Mouse (Mus musculus) midbrain, embryonic 13.5 days (tissue): ENCODE data around the gene Csnk2a1. TPM values are rescaled to one million over a fixed set of nuclear protein-coding genes. Genes with fewer than 3 reads are reported as not detected.

Experiments
- ATAC-seq: fragments of 200-750 bp; cut with Nextera tagmentation; 2 replicates; pipeline ENCODE4 v1.8.0; 2017; ENCODE audit warnings: mild to moderate bottlenecking, moderate TSS enrichment, moderate library complexity
- H3K27ac ChIP-seq: fragments of 300-500 bp; sonication (generic); 2 replicates; pipeline ENCODE4 v1.5.1; 2015; ENCODE audit warnings: inconsistent platforms, mild to moderate bottlenecking, moderate library complexity
- H3K27me3 ChIP-seq: fragments of 300-500 bp; sonication (generic); 2 replicates; pipeline ENCODE4 v1.6.1; 2015; ENCODE audit warnings: mild to moderate bottlenecking, inconsistent platforms
- H3K36me3 ChIP-seq: fragments of 300-500 bp; sonication (generic); 2 replicates; pipeline ENCODE4 v1.6.1; 2015; ENCODE audit warnings: mild to moderate bottlenecking, inconsistent platforms
- H3K4me1 ChIP-seq: fragments of 300-500 bp; sonication (generic); replicated peaks from 2 replicates; pipeline ENCODE4 v1.6.1; 2015; ENCODE audit warnings: inconsistent platforms
- H3K4me2 ChIP-seq: fragments of 300-500 bp; sonication (generic); replicated peaks from 2 replicates; pipeline ENCODE4 v1.6.1; 2015; ENCODE audit warnings: moderate library complexity, mild to moderate bottlenecking, inconsistent platforms
- H3K4me3 ChIP-seq: fragments of 300-500 bp; sonication (generic); replicated peaks from 2 replicates; pipeline ENCODE4 v1.5.1; 2015; ENCODE audit warnings: mild to moderate bottlenecking, inconsistent platforms
- H3K9ac ChIP-seq: fragments of 300-500 bp; sonication (generic); replicated peaks from 2 replicates; pipeline ENCODE4 v1.6.1; 2015; ENCODE audit warnings: mild to moderate bottlenecking, inconsistent platforms
- H3K9me3 ChIP-seq: fragments of 300-500 bp; sonication (generic); 2 replicates; pipeline ENCODE4 v1.6.1; 2016; ENCODE audit warnings: mild to moderate bottlenecking, inconsistent platforms
- WGBS: fragments of 180-500 bp; shearing (Covaris S2); methylation state at CpG from one replicate; pipeline ENCODE4 v1.1.7; 2015; 5-methylcytosine and 5-hydroxymethylcytosine counted together
- polyA plus RNA-seq: library from polyadenylated mRNA; unstranded; fragments of >200 nt; fragmentation: Nextera tagmentation; extraction: Ambion mirVana; gene quantifications from 2 replicates; pipeline ENCODE4 v1.2.1, GENCODE M21; 2015

Csnk2a1 gene
- polyA plus RNA-seq, 1 experiment from 2014 or later, result 125 TPM

GRCm38 (mm10) chr2:152303781-152304180 lies 77.1 kb downstream of the Csnk2a1 start:
- Histone ChIP-seq H3K9me3 (no peaks in the 10 kb centered on the region), H3K4me1 (no peaks in the 10 kb centered on the region), H3K4me2 (no peak overlapping the region), H3K27ac (no peak overlapping the region), H3K9ac (no peak overlapping the region), H3K27me3 (no peaks in the 10 kb centered on the region), H3K4me3 (no peak overlapping the region), H3K36me3 (peaks cover 67% of the 10 kb centered on the region)
- WGBS, result 76% methylated on average over 5 of the region's 5 CpGs
- ATAC-seq, result no peak

DNA sequence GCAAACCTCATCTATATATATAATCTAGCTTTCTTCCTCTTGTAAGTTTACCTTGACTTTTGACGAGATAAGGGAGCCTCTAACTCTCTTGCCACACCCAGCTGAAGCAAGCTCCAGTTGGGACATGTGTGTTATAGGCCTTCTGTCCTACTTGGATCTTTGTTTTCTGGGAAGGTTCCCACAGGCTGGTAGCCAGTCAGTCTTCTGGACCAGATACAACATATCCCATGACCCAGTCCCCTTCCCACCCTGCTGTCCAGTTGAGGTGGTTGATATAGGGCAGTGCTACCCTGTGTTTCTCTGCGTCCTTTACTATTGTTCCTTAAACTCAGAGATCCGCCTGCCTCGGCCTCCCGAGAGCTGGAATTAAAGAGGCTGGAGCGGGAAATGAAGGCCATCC lies 78.8 kb downstream of the Csnk2a1 start:
- Histone ChIP-seq H3K9ac (no peak overlapping the region), H3K36me3 (peaks cover 84% of the 10 kb centered on the region), H3K9me3 (no peaks in the 10 kb centered on the region), H3K4me3 (no peak overlapping the region), H3K27ac (no peak overlapping the region), H3K27me3 (no peaks in the 10 kb centered on the region), H3K4me2 (no peak overlapping the region), H3K4me1 (no peaks in the 10 kb centered on the region)
- 96% methylated on average over 6 of the region's 6 CpGs for WGBS
- no peak for ATAC-seq

DNA sequence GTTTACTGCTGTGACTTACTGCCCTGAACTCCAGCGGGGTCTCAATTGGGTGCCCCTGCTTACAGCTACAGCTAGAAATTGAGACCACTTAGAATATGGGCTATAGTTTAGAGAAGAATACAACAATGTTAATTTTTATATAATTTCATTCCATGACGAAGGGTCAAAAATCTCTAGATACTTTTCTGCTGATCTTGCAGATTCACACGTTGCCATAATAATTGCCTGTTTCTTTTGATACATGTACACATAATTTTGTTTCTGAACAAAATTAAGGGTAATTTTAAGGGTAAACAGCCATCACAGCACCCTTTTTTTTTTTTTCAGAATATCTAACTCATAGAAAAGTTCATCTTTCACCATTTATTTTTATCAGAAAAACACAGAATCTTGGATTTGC lies 80.5 kb downstream of the Csnk2a1 start:
- no peak for ATAC-seq
- H3K9me3 ChIP-seq, result no peaks in the 10 kb centered on the region
- H3K4me3 ChIP-seq, result no peak overlapping the region
- no peak overlapping the region for H3K9ac ChIP-seq
- peaks cover 96% of the 10 kb centered on the region for H3K36me3 ChIP-seq
- H3K27ac ChIP-seq, result no peak overlapping the region
- WGBS, result 95% methylated on average over 3 of the region's 3 CpGs
- no peaks in the 10 kb centered on the region for H3K27me3 ChIP-seq
- H3K4me2 ChIP-seq, result no peak overlapping the region
- no peaks in the 10 kb centered on the region for H3K4me1 ChIP-seq

GRCm38 (mm10) chr2:152312996-152313395 lies 86.4 kb downstream of the Csnk2a1 start:
- Histone ChIP-seq H3K4me3 (no peak overlapping the region), H3K36me3 (peaks cover 97% of the 10 kb centered on the region)
- no peak for ATAC-seq

GRCm38 (mm10) chr2:152313926-152314325 lies 87.3 kb downstream of the Csnk2a1 start:
- no peaks in the 10 kb centered on the region for H3K27me3 ChIP-seq
- 93% methylated on average over 6 of the region's 6 CpGs for WGBS
- no peaks in the 10 kb centered on the region for H3K9me3 ChIP-seq
- no peaks in the 10 kb centered on the region for H3K4me1 ChIP-seq
- no peak for ATAC-seq
- H3K27ac ChIP-seq, result no peak overlapping the region
- H3K4me2 ChIP-seq, result no peak overlapping the region
- H3K4me3 ChIP-seq, result no peak overlapping the region
- H3K36me3 ChIP-seq, result peaks cover 97% of the 10 kb centered on the region
- H3K9ac ChIP-seq, result no peak overlapping the region

More at GRCm38 (mm10) chr2:152312996-152313395, 86.4 kb downstream of the Csnk2a1 start:
- WGBS, result 86% methylated on average over 7 of the region's 7 CpGs
- H3K27me3 ChIP-seq, result no peaks in the 10 kb centered on the region
- H3K4me2 ChIP-seq, result no peak overlapping the region
- H3K9me3 ChIP-seq, result no peaks in the 10 kb centered on the region
- no peak overlapping the region for H3K27ac ChIP-seq
- no peaks in the 10 kb centered on the region for H3K4me1 ChIP-seq
- H3K9ac ChIP-seq, result no peak overlapping the region

- H3K9ac ChIP-seq, result no peak overlapping the region
- no peak overlapping the region for H3K4me2 ChIP-seq
- H3K27me3 ChIP-seq, result no peaks in the 10 kb centered on the region
- no peaks in the 10 kb centered on the region for H3K9me3 ChIP-seq
- H3K4me1 ChIP-seq, result no peaks in the 10 kb centered on the region
- ATAC-seq, result no peak
- no peak overlapping the region for H3K4me3 ChIP-seq
- H3K27ac ChIP-seq, result no peak overlapping the region
- WGBS, result 87% methylated on average over 6 of the region's 6 CpGs
- H3K36me3 ChIP-seq, result peaks cover 95% of the 10 kb centered on the region
These were observed 90.4 kb downstream of the Csnk2a1 start for GRCm38 (mm10) chr2:152317054-152317453.

GRCm38 (mm10) chr2:152321558-152321957 lies 94.9 kb downstream of the Csnk2a1 start:
- ATAC-seq, result no peak
- Histone ChIP-seq H3K9me3 (no peaks in the 10 kb centered on the region), H3K27me3 (no peaks in the 10 kb centered on the region), H3K4me1 (no peaks in the 10 kb centered on the region), H3K4me2 (no peak overlapping the region), H3K36me3 (peaks cover 96% of the 10 kb centered on the region), H3K4me3 (no peak overlapping the region), H3K27ac (no peak overlapping the region), H3K9ac (no peak overlapping the region)
- WGBS, result 86% methylated on average over 5 of the region's 5 CpGs

DNA sequence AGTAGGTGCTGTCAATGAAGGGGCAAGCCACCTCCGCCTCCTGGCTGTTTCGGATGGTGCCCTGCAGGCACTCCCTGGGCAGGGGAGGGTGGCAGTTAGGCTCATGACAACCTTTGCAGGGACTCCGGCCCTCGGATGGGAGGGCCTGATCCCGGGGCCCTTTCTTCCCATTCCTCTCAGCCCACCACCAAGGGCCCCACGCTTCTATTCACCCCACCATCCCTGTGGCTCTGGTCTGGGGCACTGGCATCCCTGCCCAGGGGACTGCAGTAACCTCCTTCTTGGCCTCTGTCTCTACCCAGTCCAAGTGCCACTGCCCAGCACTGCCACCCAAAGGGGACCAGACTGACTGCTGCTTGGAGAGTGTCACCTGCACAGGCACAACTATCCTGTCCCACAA lies 95.6 kb downstream of the Csnk2a1 start:
- 100% methylated on average over 6 of the region's 6 CpGs for WGBS
- no peak overlapping the region for H3K4me2 ChIP-seq

DNA sequence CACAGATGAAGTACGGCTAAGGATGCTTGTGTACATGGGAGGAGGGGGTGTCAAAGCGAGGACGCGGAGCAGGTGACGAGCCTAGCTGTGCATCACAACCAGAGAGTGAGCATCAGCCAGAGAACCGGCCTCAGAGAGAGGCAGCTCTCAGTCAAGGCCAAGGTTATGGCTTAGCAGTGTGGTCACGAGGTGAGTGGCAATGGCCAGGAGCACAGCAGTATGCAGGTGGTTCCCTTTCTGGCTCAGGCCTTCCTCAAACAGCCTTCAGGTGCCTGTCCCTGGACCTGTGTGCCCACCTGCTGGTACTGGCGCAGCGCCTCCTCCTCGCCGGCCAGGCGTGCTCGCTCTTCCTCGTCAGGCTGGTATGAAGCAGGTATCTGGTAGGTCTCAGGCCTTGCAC lies 97.3 kb downstream of the Csnk2a1 start:
- Histone ChIP-seq H3K27ac (no peak overlapping the region), H3K9ac (no peak overlapping the region), H3K4me2 (no peak overlapping the region), H3K4me3 (no peak overlapping the region), H3K9me3 (no peaks in the 10 kb centered on the region), H3K36me3 (peaks cover 97% of the 10 kb centered on the region), H3K27me3 (no peaks in the 10 kb centered on the region), H3K4me1 (no peaks in the 10 kb centered on the region)
- ATAC-seq, result no peak
- 98% methylated on average over 14 of the region's 14 CpGs for WGBS

More for the DNA sequence above, 95.6 kb downstream of the Csnk2a1 start:
- Histone ChIP-seq H3K27ac (no peak overlapping the region), H3K9me3 (no peaks in the 10 kb centered on the region), H3K9ac (no peak overlapping the region), H3K4me1 (no peaks in the 10 kb centered on the region), H3K4me3 (no peak overlapping the region), H3K36me3 (peaks cover 96% of the 10 kb centered on the region), H3K27me3 (no peaks in the 10 kb centered on the region)
- ATAC-seq, result no peak; the same call in 1 of the 2 replicates

DNA sequence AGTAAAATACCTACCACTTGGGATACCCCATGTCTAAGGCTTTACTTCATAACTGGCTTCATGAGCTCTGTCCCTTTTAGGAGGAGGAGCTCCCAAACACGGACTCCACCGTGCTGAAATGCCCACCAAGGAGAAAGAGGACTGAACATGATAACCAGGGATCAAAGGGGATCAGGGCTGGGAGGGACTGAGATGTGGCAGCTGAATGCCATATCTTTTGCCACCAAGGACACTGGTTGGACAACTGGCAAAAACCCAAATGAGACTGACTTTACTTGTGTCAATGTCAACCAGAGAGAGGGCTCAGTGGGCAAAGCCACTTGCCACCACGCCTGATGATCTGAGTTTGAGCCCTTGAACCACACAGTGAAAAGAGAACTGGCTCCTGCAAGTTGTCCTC lies 98.2 kb downstream of the Csnk2a1 start:
- Histone ChIP-seq H3K27ac (no peak overlapping the region), H3K4me1 (0 out of 2 replicates have a peak, but pooled peaks cover 2% of the 10 kb centered on the region), H3K27me3 (no peaks in the 10 kb centered on the region), H3K4me3 (no peak overlapping the region), H3K9me3 (no peaks in the 10 kb centered on the region), H3K9ac (no peak overlapping the region), H3K36me3 (peaks cover 94% of the 10 kb centered on the region), H3K4me2 (no peak overlapping the region)
- no peak for ATAC-seq
- WGBS, result 95% methylated on average over 3 of the region's 3 CpGs

DNA sequence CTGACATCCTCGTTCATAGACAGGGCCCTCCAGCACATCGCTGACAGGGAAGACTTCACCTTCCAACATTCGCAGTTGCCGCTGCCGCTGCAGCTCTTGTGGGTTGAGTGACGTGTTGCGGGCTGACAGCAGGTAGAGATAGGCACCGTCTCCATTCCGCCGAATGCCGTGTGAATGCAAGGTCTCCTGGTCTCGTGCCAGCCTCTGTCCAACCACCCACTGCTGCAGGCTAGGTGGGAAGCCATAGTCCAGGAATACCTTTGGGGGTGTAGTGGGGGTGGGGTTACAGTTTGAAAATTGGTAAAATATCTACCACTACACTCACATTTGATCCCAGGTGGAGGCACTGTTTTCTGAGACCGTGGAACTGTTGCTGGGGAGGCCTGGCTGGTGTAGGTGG lies 99.5 kb downstream of the Csnk2a1 start:
- H3K4me3 ChIP-seq, result no peak overlapping the region
- H3K9me3 ChIP-seq, result no peaks in the 10 kb centered on the region
- peaks cover 15% of the 10 kb centered on the region for H3K4me1 ChIP-seq
- H3K27me3 ChIP-seq, result no peaks in the 10 kb centered on the region
- no peak overlapping the region for H3K27ac ChIP-seq
- peaks cover 82% of the 10 kb centered on the region for H3K36me3 ChIP-seq
- ATAC-seq, result no peak
- WGBS, result 94% methylated on average over 13 of the region's 13 CpGs
- H3K9ac ChIP-seq, result no peak overlapping the region
- H3K4me2 ChIP-seq, result no peak overlapping the region

DNA sequence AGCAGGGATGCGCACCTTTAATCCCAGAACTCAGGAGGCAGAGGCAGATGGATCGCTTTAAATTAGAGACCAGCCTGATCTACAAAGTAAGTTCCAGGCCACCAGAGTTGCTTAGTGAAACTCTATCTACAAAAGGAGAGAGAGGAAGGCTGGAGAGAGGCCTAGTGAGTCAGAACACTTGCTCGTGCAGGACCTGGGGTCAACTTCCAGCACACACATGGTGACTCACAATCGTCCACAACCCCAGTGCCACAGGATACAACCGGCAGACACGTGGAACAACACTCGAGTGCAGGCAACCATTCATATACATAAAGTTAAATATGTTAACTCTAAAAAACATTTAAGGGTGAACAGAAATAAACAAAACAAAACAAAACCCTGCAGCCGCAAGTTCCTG lies 100.0 kb downstream of the Csnk2a1 start:
- Histone ChIP-seq H3K4me2 (no peak overlapping the region), H3K4me3 (no peak overlapping the region), H3K4me1 (peaks cover 20% of the 10 kb centered on the region), H3K27me3 (no peaks in the 10 kb centered on the region), H3K27ac (no peak overlapping the region), H3K9ac (no peak overlapping the region), H3K9me3 (no peaks in the 10 kb centered on the region), H3K36me3 (peaks cover 77% of the 10 kb centered on the region)
- WGBS, result 89% methylated on average over 8 of the region's 8 CpGs
- no peak for ATAC-seq

- WGBS, result 92% methylated on average over 5 of the region's 5 CpGs
- Histone ChIP-seq H3K4me2 (no peak overlapping the region), H3K9ac (no peak overlapping the region), H3K9me3 (no peaks in the 10 kb centered on the region), H3K4me3 (no peak overlapping the region), H3K27me3 (no peaks in the 10 kb centered on the region), H3K36me3 (peaks cover 64% of the 10 kb centered on the region), H3K4me1 (peaks cover 26% of the 10 kb centered on the region), H3K27ac (no peak overlapping the region)
- no peak for ATAC-seq
These were observed 101.3 kb downstream of the Csnk2a1 start for GRCm38 (mm10) chr2:152327980-152328379.
